Mouse (Mus musculus): ENCODE measurements around the gene Spred2. TPM values are rescaled to one million over a fixed set of nuclear protein-coding genes. Genes with fewer than 3 reads are reported as not detected.
"Not testable (repeated sequence)": the region's sequence is repeated elsewhere in the genome, so short reads cannot be mapped to it uniquely, and the experiment has no call there.

Spred2 gene
- total RNA-seq, 4 experiments from 2014 or later = 79.4 to 96.5 (median 88.6) TPM

- no peak for DNase-seq (ENCODE audit: low spot score in 2 of 2)
Measured at GRCm38 (mm10) chr11:20052814-20053536, 128.8 kb downstream of the Spred2 start.

DNA sequence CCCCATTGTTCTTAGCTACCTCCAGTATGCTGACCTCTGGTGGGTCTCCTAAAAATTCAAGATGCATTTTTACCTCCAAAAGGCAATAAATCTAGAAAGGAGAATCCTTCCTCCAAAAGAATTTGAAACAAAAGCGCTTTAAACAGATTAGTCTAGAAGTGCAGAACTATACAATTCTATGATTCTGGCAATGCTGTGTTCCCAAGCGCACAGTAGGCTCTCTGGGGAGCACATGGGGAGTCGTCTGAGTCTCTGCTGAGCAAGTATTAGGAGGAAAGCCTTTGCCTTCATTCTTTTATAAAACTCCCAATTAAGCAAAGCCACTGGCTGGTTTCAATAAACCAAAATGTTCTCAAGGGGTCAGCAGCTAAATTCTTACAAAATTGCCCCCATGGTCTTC lies 129.8 kb downstream of the Spred2 start:
- DNase-seq (ENCODE audit: low spot score in 2 of 2) = no peak

GRCm38 (mm10) chr11:20054617-20055016 lies 130.4 kb downstream of the Spred2 start:
- no peak for DNase-seq (ENCODE audit: low spot score in 2 of 2)

DNA sequence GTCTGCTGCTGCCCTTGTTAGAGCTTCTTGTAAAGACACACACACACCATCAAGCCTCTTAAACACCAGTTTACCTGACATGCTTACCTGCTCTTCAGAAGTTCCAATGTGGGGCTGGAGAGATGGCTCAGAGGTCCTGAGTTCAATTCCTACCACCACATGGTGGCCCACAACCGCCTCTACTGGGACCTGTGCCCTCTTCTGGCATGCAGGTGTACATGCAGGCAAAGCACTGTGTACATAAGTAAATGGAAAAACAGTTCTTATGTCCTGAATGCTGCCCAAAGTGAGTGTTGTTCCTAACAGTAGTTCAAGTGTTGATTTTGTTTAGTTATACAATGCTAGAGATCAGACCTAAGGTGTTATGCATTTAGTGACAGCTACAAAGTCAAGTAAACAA lies 132.0 kb downstream of the Spred2 start:
- no peak for DNase-seq (ENCODE audit: low spot score in 2 of 2)

- DNase-seq (ENCODE audit: low spot score in 2 of 2) = no peak
Measured at GRCm38 (mm10) chr11:20057429-20057828, 133.3 kb downstream of the Spred2 start.

DNA sequence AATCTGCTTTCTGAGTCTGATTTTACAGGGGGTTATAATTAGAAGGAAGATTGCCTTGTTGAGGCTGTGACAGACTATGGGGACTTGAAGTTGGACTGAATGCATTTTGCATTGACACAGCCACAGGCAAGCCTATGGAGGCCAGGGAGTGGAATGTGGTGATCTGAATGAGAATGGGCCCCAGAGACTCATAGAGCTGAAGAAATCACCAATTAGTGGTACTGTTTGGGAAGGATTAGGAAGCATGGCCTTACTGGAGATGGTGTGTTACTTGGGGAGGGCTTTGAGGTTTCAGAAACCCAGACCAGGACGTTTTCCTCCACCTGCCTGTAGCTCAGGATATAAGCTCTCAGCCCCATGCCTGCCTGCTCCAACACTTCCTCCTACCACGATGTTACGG lies 135.6 kb downstream of the Spred2 start:
- DNase-seq (ENCODE audit: low spot score in 2 of 2) = no peak

DNA sequence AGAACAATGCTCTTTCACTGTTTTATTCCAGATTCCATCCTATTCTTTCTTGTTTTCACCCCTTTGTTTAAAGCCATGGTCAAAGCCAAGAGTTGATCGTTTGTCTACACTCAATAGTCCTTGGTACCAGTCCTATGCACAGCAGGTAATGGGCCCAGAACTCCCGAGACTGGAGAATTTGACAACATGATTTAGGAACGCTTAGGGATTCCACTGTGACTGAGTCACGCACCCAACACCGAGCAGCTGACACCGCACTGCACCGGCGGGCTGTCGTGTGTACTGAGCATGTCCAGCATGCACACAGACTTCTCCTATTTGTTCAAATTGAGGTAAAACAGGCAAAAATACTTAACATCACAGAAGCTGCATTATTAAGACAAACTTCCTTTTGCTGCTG lies 138.6 kb downstream of the Spred2 start:
- DNase-seq (ENCODE audit: low spot score in 2 of 2) = not testable (repeated sequence)

- DNase-seq (ENCODE audit: low spot score in 2 of 2) = not testable (repeated sequence)
Measured at GRCm38 (mm10) chr11:20064086-20064485, 139.9 kb downstream of the Spred2 start.

DNA sequence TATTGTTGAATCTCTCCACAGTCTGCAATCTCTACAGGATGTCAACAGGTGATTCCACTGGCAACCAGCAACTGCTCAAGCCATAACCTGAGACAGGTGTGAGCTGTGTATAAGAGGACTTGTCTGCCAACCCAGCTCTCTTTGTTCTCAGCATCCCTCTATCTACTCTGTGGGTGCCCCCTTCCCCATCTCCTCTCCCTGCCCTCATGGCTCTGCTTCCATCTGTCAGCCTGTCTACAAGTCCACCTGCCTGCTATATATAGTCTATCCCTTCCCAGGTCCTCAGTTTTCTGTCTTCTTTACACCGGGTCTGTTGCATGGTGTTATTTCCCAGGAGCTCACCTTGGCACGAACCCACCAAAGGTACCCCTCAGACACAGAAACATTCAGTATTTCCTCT lies 140.8 kb downstream of the Spred2 start:
- DNase-seq (ENCODE audit: low spot score in 2 of 2) = no peak

DNA sequence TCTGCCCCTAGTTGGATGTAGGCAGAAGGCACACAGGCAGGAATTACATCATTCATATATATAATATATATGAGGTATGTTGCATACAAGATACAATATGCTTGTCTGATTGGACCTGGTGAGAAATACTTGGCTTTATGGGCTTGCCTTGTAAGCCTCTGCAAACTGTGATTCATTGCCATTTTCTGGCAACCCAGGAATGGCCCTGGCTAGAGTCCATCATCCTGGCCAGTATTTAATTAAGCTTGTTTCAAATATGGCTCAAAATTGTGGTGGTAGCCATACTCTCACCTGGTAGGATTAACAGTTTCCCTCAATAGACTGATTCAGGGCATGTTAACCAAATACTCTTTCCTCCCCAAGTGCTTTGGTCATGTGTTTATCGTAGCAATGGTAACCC lies 141.9 kb downstream of the Spred2 start:
- DNase-seq (ENCODE audit: low spot score in 2 of 2) = no peak

DNA sequence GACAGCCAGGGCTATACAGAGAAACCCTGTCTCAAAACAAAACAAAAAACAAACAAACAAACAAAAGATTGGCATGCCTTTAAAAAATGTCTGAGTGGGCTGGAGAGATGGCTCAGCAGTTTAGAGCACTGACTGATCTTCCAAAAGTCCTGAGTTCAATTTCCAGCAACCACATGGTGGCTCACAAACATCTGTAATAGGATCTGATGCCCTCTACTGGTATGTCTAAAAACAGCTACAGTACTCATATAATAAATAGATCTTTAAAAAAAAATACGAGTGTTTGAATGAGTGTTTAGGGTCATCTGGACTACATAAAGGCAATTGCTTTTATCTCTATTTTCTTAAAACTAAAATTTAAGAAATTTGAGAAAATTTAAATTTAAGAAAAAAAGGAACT lies 143.3 kb downstream of the Spred2 start:
- no peak for DNase-seq (ENCODE audit: low spot score in 2 of 2)

DNA sequence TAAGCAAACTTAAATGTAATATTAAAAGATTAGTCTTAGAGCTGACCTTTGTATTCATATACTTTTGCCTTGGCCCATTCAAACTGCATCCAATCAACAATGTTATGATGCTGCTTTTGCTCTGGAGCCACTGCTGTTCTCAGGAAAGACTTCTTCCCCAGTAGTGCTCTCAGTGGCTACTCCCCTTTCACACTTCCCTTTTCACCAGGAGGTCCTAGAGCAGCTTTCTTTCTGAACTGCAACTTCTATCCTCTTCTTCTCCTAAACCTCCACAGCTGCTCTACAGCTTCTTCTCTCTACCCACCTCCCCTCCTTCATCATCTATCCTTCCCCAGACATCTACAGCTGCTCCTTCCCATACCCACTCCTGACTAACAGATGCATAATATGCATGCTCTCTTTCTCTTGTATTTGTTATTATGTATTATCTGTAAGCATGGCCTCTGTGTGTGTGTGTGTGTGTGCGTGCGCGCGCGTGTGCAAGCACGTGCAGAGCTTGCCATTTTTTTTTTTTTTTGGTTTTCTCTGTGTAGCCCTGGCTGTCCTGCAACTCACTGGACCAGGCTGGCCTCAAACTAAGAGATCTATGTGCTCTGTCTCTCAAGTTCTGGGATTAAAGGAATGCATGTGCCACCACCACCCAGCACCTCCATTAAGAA lies 144.3 kb downstream of the Spred2 start:
- DNase-seq (ENCODE audit: low spot score in 2 of 2) = no peak

DNA sequence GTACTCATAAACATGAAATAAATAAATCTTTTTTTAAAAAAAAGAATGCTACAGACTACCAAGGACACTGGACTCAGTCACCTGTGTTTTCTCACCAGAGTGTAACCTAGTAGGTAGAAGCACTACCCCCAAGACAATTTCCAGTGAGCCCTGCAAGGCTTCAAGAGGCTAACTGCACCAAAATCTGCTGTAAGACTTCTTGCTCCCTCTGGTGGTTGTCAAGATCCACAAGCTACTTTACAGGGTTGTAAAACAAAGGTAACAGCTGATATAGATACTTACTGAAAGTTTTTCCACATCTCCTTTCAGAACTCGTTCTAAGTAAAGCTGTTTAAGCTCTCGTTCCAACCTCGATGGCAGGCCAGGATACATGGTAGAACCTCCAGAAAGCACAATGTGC lies 148.0 kb downstream of the Spred2 start:
- DNase-seq (ENCODE audit: low spot score in 2 of 2) = peak in 1 of 2 experiments; percentile 23

DNA sequence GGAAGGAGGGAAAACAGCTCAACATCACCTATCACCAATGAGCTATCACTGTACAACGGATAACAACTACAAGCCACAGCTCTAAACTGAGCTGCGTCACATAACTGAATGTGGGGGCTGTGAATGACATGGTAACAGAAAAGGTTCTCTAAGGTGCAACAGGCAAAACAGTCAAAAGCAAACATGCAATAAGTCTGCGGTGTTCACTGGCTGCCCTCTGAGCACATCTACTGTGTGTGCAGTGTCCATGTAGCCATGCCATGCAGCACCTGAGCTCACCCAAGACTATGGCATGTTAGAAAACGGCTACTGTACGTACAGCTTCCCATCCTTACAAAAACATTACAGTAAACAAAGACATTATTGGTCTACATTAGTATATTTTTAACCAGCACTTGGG lies 148.7 kb downstream of the Spred2 start:
- DNase-seq (ENCODE audit: low spot score in 2 of 2) = no peak

Other genes starting within 250 kb of the Spred2 start
- 100 to 1,000 TPM; 314 to 356 (median 343) TPM for gene Actr2, start 188.5 kb downstream of the Spred2 start, total RNA-seq (2022)

Measured in layer of hippocampus, adult 8-10 months (tissue).